In genomic region chr7:119720947-119721310, GRCm38 (mm10) we compare ENCODE assay signal across 8 mouse cellular contexts. TPM values are rescaled to one million over a fixed set of nuclear protein-coding genes. Genes with fewer than 3 reads are reported as not detected.
DNase-seq lines count a peak whose midpoint lies in the region; ATAC-seq lines count a peak whose summit lies in the region.

No protein-coding gene starts in this region.

- DNase-seq in heart, postnatal 25 days (ENCODE audit: low spot score), result no peak
- peak; percentile 6 for DNase-seq in thymus, postnatal 14 days
- no peak for DNase-seq in thymus, postnatal 36 days
- DNase-seq in limb, embryonic 10.5 days (ENCODE audit: low spot score), result no peak
- DNase-seq in frontal cortex, postnatal 10 days (ENCODE audit: low spot score in 2 of 2), result no peak
- no peak for DNase-seq in adrenal gland, postnatal 36 days

- no peak overlapping the region for H3K27ac ChIP-seq in heart, embryonic 11.5 days (ENCODE audit: low read depth, low read length)
- peak overlapping the region; percentile 94 for H3K27ac ChIP-seq in limb, embryonic 10.5 days
- peak overlapping the region; percentile 80 for H3K27ac ChIP-seq in midbrain, embryonic 16.5 days (ENCODE audit: low read length)

- 18% methylated on average over 8 of the region's 8 CpGs for WGBS in heart, embryonic 11.5 days (ENCODE audit: insufficient replicate concordance)
- WGBS in limb, embryonic 10.5 days, result 17% methylated on average over 8 of the region's 8 CpGs
- WGBS in midbrain, embryonic 16.5 days, result 11% methylated on average over 8 of the region's 8 CpGs

- H3K4me2 ChIP-seq in heart, embryonic 11.5 days, result peak overlapping the region; percentile 77
- peak overlapping the region; percentile 92 for H3K4me2 ChIP-seq in midbrain, embryonic 16.5 days (ENCODE audit: low read length)

- peak overlapping the region; percentile 67; the same call in 1 of the 2 replicates for H3K9ac ChIP-seq in heart, embryonic 11.5 days (ENCODE audit: low read depth, low read length)
- peak overlapping the region; percentile 93 for H3K9ac ChIP-seq in midbrain, embryonic 16.5 days (ENCODE audit: low read depth, low read length)

- intact Hi-C loops in heart, postnatal 25 days (cut with DNase I), result loop anchor here (5.0 kb wide), 1 partner anchor 176 kb away; the partner anchor contains the start of genes Dcun1d3 and Lyrm1

- ATAC-seq in heart, embryonic 11.5 days (replicated peaks; ENCODE audit: insufficient number of reproducible peaks, low FRiP score, low TSS enrichment), result no peak
- peak; percentile 72 for ATAC-seq in midbrain, embryonic 16.5 days

- H3K9me3 ChIP-seq in heart, embryonic 11.5 days (replicated peaks; ENCODE audit: control insufficient read depth, low read length), result no peaks in the 10 kb centered on the region
- no peaks in the 10 kb centered on the region for H3K9me3 ChIP-seq in limb, embryonic 10.5 days (replicated peaks)
- no peaks in the 10 kb centered on the region for H3K9me3 ChIP-seq in midbrain, embryonic 16.5 days (replicated peaks; ENCODE audit: control insufficient read depth, low read length, poor library complexity, severe bottlenecking)

- H3K4me1 ChIP-seq in heart, embryonic 11.5 days (ENCODE audit: control insufficient read depth, insufficient read depth, low read length), result no peaks in the 10 kb centered on the region
- peaks cover 10% of the 10 kb centered on the region for H3K4me1 ChIP-seq in limb, embryonic 10.5 days
- H3K4me1 ChIP-seq in midbrain, embryonic 16.5 days (ENCODE audit: control insufficient read depth, insufficient read depth, low read length), result peaks cover 12% of the 10 kb centered on the region

- H3K4me3 ChIP-seq in heart, embryonic 11.5 days (ENCODE audit: low read depth, low read length), result peak overlapping the region; percentile 98
- H3K4me3 ChIP-seq in limb, embryonic 10.5 days, result peak overlapping the region; percentile 93
- H3K4me3 ChIP-seq in midbrain, embryonic 16.5 days (ENCODE audit: low read depth, low read length), result peak overlapping the region; percentile 96

- H3K36me3 ChIP-seq in heart, embryonic 11.5 days (ENCODE audit: control insufficient read depth, insufficient read depth, low read length), result peaks cover 15% of the 10 kb centered on the region
- peaks cover 33% of the 10 kb centered on the region for H3K36me3 ChIP-seq in limb, embryonic 10.5 days
- peaks cover 17% of the 10 kb centered on the region for H3K36me3 ChIP-seq in midbrain, embryonic 16.5 days (ENCODE audit: control insufficient read depth, insufficient read depth, low read length)

- H3K27me3 ChIP-seq in heart, embryonic 11.5 days (ENCODE audit: control insufficient read depth, insufficient read depth, low read length), result no peaks in the 10 kb centered on the region
- H3K27me3 ChIP-seq in limb, embryonic 10.5 days (ENCODE audit: low read depth, poor library complexity, severe bottlenecking), result no peaks in the 10 kb centered on the region
- H3K27me3 ChIP-seq in midbrain, embryonic 16.5 days (ENCODE audit: control insufficient read depth, insufficient read depth, low read depth, low read length), result peaks cover 2% of the 10 kb centered on the region; the same call in 1 of the 2 replicates

RNA-seq across cellular contexts. Expression of gene Thumpd1, which starts 0.3 kb away (rescaled TPM):
- 54.1 and 73.0 TPM in 2 replicates for polyA plus RNA-seq in heart, embryonic 11.5 days (2014; fragmentation: Nextera tagmentation; extraction: Ambion mirVana)
- total RNA-seq in heart, postnatal 25 days (2021), result 10 to 100 TPM; 14.7 to 15.6 TPM
- polyA plus RNA-seq in limb, embryonic 10.5 days (2016; fragmentation: Nextera tagmentation; extraction: Ambion mirVana), result 95.3 and 102 TPM in 2 replicates
- 85.8 and 89.6 TPM in 2 replicates for polyA plus RNA-seq in midbrain, embryonic 16.5 days (2015; fragmentation: Nextera tagmentation; extraction: Ambion mirVana)
- 10 to 100 TPM; 33.9 to 34.4 TPM for total RNA-seq in adrenal gland, postnatal 36 days (2021)

RNA-seq across cellular contexts. Expression of gene Acsm4, which starts 31.1 kb away (rescaled TPM):
- not detected in 2 replicates for polyA plus RNA-seq in heart, embryonic 11.5 days (2014; fragmentation: Nextera tagmentation; extraction: Ambion mirVana)
- total RNA-seq in heart, postnatal 25 days (2021), result not detected
- polyA plus RNA-seq in limb, embryonic 10.5 days (2016; fragmentation: Nextera tagmentation; extraction: Ambion mirVana), result not detected in 2 replicates
- not detected in 2 replicates for polyA plus RNA-seq in midbrain, embryonic 16.5 days (2015; fragmentation: Nextera tagmentation; extraction: Ambion mirVana)
- total RNA-seq in adrenal gland, postnatal 36 days (2021), result not detected

RNA-seq across cellular contexts. Expression of gene Acsm3, which starts 39.8 kb away (rescaled TPM):
- polyA plus RNA-seq in heart, embryonic 11.5 days (2014; fragmentation: Nextera tagmentation; extraction: Ambion mirVana), result 0.11 and 1.2 TPM in 2 replicates
- under 1 TPM; 0.23 to 0.28 TPM for total RNA-seq in heart, postnatal 25 days (2021)
- polyA plus RNA-seq in limb, embryonic 10.5 days (2016; fragmentation: Nextera tagmentation; extraction: Ambion mirVana), result 0.26 and 0.30 TPM in 2 replicates
- polyA plus RNA-seq in midbrain, embryonic 16.5 days (2015; fragmentation: Nextera tagmentation; extraction: Ambion mirVana), result 0.15 TPM in 1 of 2 replicates, not detected in the other
- total RNA-seq in adrenal gland, postnatal 36 days (2021), result 10 to 100 TPM; 24.0 to 47.6 TPM
